Mouse (Mus musculus) forebrain, embryonic 11.5 days (tissue): ENCODE results near the gene Gdf3. TPM values are rescaled to one million over a fixed set of nuclear protein-coding genes. Genes with fewer than 3 reads are reported as not detected.

Experiments
- ATAC-seq: fragments of 200-750 bp; cut with Nextera tagmentation; replicated peaks from 2 replicates; pipeline ENCODE4 v1.8.0; 2017; ENCODE audit warnings: moderate TSS enrichment; ENCODE audit not compliant: low FRiP score
- DNase-seq: peaks from one replicate; pipeline ENCODE4 v3.0.0-alpha.2; 2017; ENCODE audit warnings: low spot score
- H3K27ac ChIP-seq: fragments of 300-500 bp; sonication (generic); 2 replicates; pipeline ENCODE4 v1.5.1; 2014; ENCODE audit warnings: low read depth, low read length
- H3K27me3 ChIP-seq: fragments of 300-500 bp; sonication (generic); 2 replicates; pipeline ENCODE4 v1.6.1; 2014; ENCODE audit warnings: mild to moderate bottlenecking, low read length, mixed read lengths; ENCODE audit not compliant: control insufficient read depth, insufficient read depth
- H3K36me3 ChIP-seq: fragments of 300-500 bp; sonication (generic); 2 replicates; pipeline ENCODE4 v1.6.1; 2014; ENCODE audit warnings: mild to moderate bottlenecking, low read length, moderate library complexity, mixed read lengths; ENCODE audit not compliant: control insufficient read depth, insufficient read depth
- H3K4me1 ChIP-seq: fragments of 300-500 bp; sonication (generic); replicated peaks from 2 replicates; pipeline ENCODE4 v1.6.1; 2014; ENCODE audit warnings: low read length, mixed read lengths; ENCODE audit not compliant: control insufficient read depth, insufficient read depth
- H3K4me2 ChIP-seq: fragments of 300-500 bp; sonication (generic); 2 replicates; pipeline ENCODE4 v1.6.1; 2014; ENCODE audit warnings: low read depth, mild to moderate bottlenecking, low read length, moderate library complexity, mixed read lengths; ENCODE audit not compliant: severe bottlenecking
- H3K4me3 ChIP-seq: fragments of 300-500 bp; sonication (generic); 2 replicates; pipeline ENCODE4 v1.5.1; 2014; ENCODE audit warnings: low read depth, low read length
- H3K9ac ChIP-seq: fragments of 300-500 bp; sonication (generic); 2 replicates; pipeline ENCODE4 v1.6.1; 2014; ENCODE audit warnings: low read length
- H3K9me3 ChIP-seq: fragments of 300-500 bp; sonication (generic); 2 replicates; pipeline ENCODE4 v1.6.1; 2016; ENCODE audit warnings: low read length, mixed read lengths; ENCODE audit not compliant: control insufficient read depth
- WGBS: fragments of 180-500 bp; shearing (Covaris S2); extraction: QIAGEN DNeasy Blood & Tissue Kit; methylation state at CpG from one replicate; pipeline ENCODE4 v1.1.7; 2014; 5-methylcytosine and 5-hydroxymethylcytosine counted together
- polyA plus RNA-seq: library from polyadenylated mRNA; unstranded; fragments of >200 nt; fragmentation: Nextera tagmentation; extraction: Ambion mirVana; gene quantifications from 2 replicates; pipeline ENCODE4 v1.2.1, GENCODE M21; 2014

The Gdf3 gene
- polyA plus RNA-seq, 1 experiment from 2014 or later, result 0.11 TPM

- Histone ChIP-seq H3K36me3 (no peaks in the 10 kb centered on the region), H3K27ac (no peak overlapping the region), H3K27me3 (no peaks in the 10 kb centered on the region), H3K9ac (no peak overlapping the region), H3K9me3 (no peaks in the 10 kb centered on the region), H3K4me3 (no peak overlapping the region), H3K4me2 (no peak overlapping the region), H3K4me1 (no peaks in the 10 kb centered on the region)
- no peak for DNase-seq
- peak; percentile 30 for ATAC-seq
- 79% methylated on average over 1 of the region's 1 CpGs for WGBS
Observed at GRCm38 (mm10) chr6:122569762-122570161, 40.1 kb downstream of the Gdf3 start.

GRCm38 (mm10) chr6:122569113-122569512, 40.8 kb downstream of the Gdf3 start:
- no peak overlapping the region for H3K4me3 ChIP-seq
- H3K27me3 ChIP-seq, result no peaks in the 10 kb centered on the region
- no peaks in the 10 kb centered on the region for H3K36me3 ChIP-seq
- H3K4me1 ChIP-seq, result no peaks in the 10 kb centered on the region
- no peaks in the 10 kb centered on the region for H3K9me3 ChIP-seq
- ATAC-seq (no peak), DNase-seq (no peak)
- no peak overlapping the region for H3K4me2 ChIP-seq
- WGBS, result 72% methylated on average over 5 of the region's 5 CpGs
- no peak overlapping the region for H3K27ac ChIP-seq
- no peak overlapping the region for H3K9ac ChIP-seq

- H3K36me3 ChIP-seq, result no peaks in the 10 kb centered on the region
- H3K27me3 ChIP-seq, result no peaks in the 10 kb centered on the region
- DNase-seq (no peak), ATAC-seq (no peak)
- H3K4me1 ChIP-seq, result no peaks in the 10 kb centered on the region; the same call in 1 of the 2 replicates
- no peak overlapping the region for H3K9ac ChIP-seq
- no peak overlapping the region for H3K4me2 ChIP-seq
- 90% methylated on average over 9 of the region's 9 CpGs for WGBS
- no peaks in the 10 kb centered on the region for H3K9me3 ChIP-seq
- no peak overlapping the region for H3K4me3 ChIP-seq
- no peak overlapping the region for H3K27ac ChIP-seq
Observed at GRCm38 (mm10) chr6:122565070-122565784, 44.7 kb downstream of the Gdf3 start.

- H3K9me3 ChIP-seq, result no peaks in the 10 kb centered on the region
- no peaks in the 10 kb centered on the region for H3K27me3 ChIP-seq
- no peaks in the 10 kb centered on the region for H3K36me3 ChIP-seq
- no peak overlapping the region for H3K4me2 ChIP-seq
- peak; percentile 80 for DNase-seq
- no peak overlapping the region for H3K27ac ChIP-seq
- WGBS, result 2% methylated on average over 6 of the region's 6 CpGs
- H3K9ac ChIP-seq, result no peak overlapping the region
- H3K4me1 ChIP-seq, result no peaks in the 10 kb centered on the region; the same call in 1 of the 2 replicates
- no peak overlapping the region for H3K4me3 ChIP-seq
- peak; percentile 37 for ATAC-seq
Observed at GRCm38 (mm10) chr6:122562463-122562862, 47.4 kb downstream of the Gdf3 start.

GRCm38 (mm10) chr6:122561005-122561404, 48.9 kb downstream of the Gdf3 start:
- H3K9me3 ChIP-seq, result no peaks in the 10 kb centered on the region
- H3K36me3 ChIP-seq, result no peaks in the 10 kb centered on the region
- 89% methylated on average over 20 of the region's 20 CpGs for WGBS
- no peaks in the 10 kb centered on the region; the same call in 1 of the 2 replicates for H3K4me1 ChIP-seq
- no peak overlapping the region for H3K9ac ChIP-seq
- DNase-seq (no peak), ATAC-seq (0 out of 2 replicates have a peak, but pooled peaks have one; percentile 7)
- no peaks in the 10 kb centered on the region for H3K27me3 ChIP-seq
- no peak overlapping the region for H3K27ac ChIP-seq
- H3K4me2 ChIP-seq, result no peak overlapping the region
- no peak overlapping the region for H3K4me3 ChIP-seq

GRCm38 (mm10) chr6:122560427-122560826, 49.5 kb downstream of the Gdf3 start:
- no peak overlapping the region for H3K4me3 ChIP-seq
- peak overlapping the region; percentile 24; the same call in 1 of the 2 replicates for H3K4me2 ChIP-seq
- H3K9ac ChIP-seq, result no peak overlapping the region
- no peaks in the 10 kb centered on the region for H3K9me3 ChIP-seq
- WGBS, result 18% methylated on average over 17 of the region's 17 CpGs
- H3K4me1 ChIP-seq, result no peaks in the 10 kb centered on the region; the same call in 1 of the 2 replicates
- no peaks in the 10 kb centered on the region for H3K36me3 ChIP-seq
- no peaks in the 10 kb centered on the region for H3K27me3 ChIP-seq
- peak; percentile 87 for DNase-seq
- no peak overlapping the region for H3K27ac ChIP-seq
- ATAC-seq, result peak; percentile 40; the same call in 1 of the 2 replicates

- no peaks in the 10 kb centered on the region for H3K36me3 ChIP-seq
- DNase-seq (peak; percentile 64), ATAC-seq (no peak; the same call in 1 of the 2 replicates)
- H3K9me3 ChIP-seq, result no peaks in the 10 kb centered on the region
- no peaks in the 10 kb centered on the region for H3K27me3 ChIP-seq
- H3K4me1 ChIP-seq, result no peaks in the 10 kb centered on the region; the same call in 1 of the 2 replicates
- H3K9ac ChIP-seq, result no peak overlapping the region
- H3K4me2 ChIP-seq, result peak overlapping the region; percentile 41; the same call in 1 of the 2 replicates
- no peak overlapping the region for H3K27ac ChIP-seq
- 28% methylated on average over 15 of the region's 15 CpGs for WGBS
- no peak overlapping the region for H3K4me3 ChIP-seq
Observed at GRCm38 (mm10) chr6:122556959-122557561, 52.8 kb downstream of the Gdf3 start.
